Mouse (Mus musculus) liver, postnatal 0 days (tissue): ENCODE data around the gene Utrn. TPM values are rescaled to one million over a fixed set of nuclear protein-coding genes. Genes with fewer than 3 reads are reported as not detected.

Experiments used
- ATAC-seq: fragments of 200-750 bp; cut with Nextera tagmentation; 2 replicates; pipeline ENCODE4 v1.8.0; 2017; ENCODE audit warnings: mild to moderate bottlenecking, moderate library complexity
- DNase-seq: peaks from one replicate; pipeline ENCODE4 v3.0.0-alpha.2; 2016
- H3K27ac ChIP-seq: fragments of 300-500 bp; sonication (generic); 2 replicates; pipeline ENCODE4 v1.5.1; 2014; ENCODE audit warnings: antibody characterized with exemption, moderate library complexity, mild to moderate bottlenecking, low read depth
- H3K27me3 ChIP-seq: fragments of 300-500 bp; sonication (generic); 2 replicates; pipeline ENCODE4 v1.6.1; 2014; ENCODE audit warnings: low read length, control low read depth, mixed read lengths; ENCODE audit not compliant: insufficient read depth
- H3K36me3 ChIP-seq: fragments of 300-500 bp; sonication (generic); replicated peaks from 2 replicates; pipeline ENCODE4 v1.6.1; 2014; ENCODE audit warnings: mild to moderate bottlenecking, control low read depth, low read length, moderate library complexity, mixed read lengths; ENCODE audit not compliant: insufficient read depth
- H3K4me1 ChIP-seq: fragments of 300-500 bp; sonication (generic); 2 replicates; pipeline ENCODE4 v1.6.1; 2014; ENCODE audit warnings: antibody characterized with exemption, mild to moderate bottlenecking, control low read depth; ENCODE audit not compliant: insufficient read depth
- H3K4me2 ChIP-seq: fragments of 300-500 bp; sonication (generic); 2 replicates; pipeline ENCODE4 v1.6.1; 2014; ENCODE audit warnings: low read depth, mild to moderate bottlenecking, low read length, moderate library complexity, mixed read lengths
- H3K4me3 ChIP-seq: fragments of 300-500 bp; sonication (generic); 2 replicates; pipeline ENCODE4 v1.5.1; 2014; ENCODE audit warnings: low read depth, low read length
- H3K9ac ChIP-seq: fragments of 300-500 bp; sonication (generic); replicated peaks from 2 replicates; pipeline ENCODE4 v1.6.1; 2014; ENCODE audit warnings: mild to moderate bottlenecking, moderate library complexity
- H3K9me3 ChIP-seq: fragments of 300-500 bp; sonication (generic); 2 replicates; pipeline ENCODE4 v1.6.1; 2016; ENCODE audit warnings: mild to moderate bottlenecking, control low read depth, low read length, mixed read lengths
- CTCF ChIP-seq: sonication (generic); IDR thresholded peaks from 2 replicates; pipeline ENCODE4 v1.5.1; 2016; ENCODE audit warnings: antibody characterized with exemption, low read depth
- EP300 ChIP-seq: IDR thresholded peaks from 2 replicates; pipeline ENCODE4 v1.6.1; 2016; ENCODE audit warnings: antibody characterized with exemption, low read depth, mild to moderate bottlenecking
- WGBS: fragments of 180-500 bp; shearing (Covaris S2); extraction: QIAGEN DNeasy Blood & Tissue Kit; methylation state at CpG from one replicate; pipeline ENCODE4 v1.1.7; 2014; ENCODE audit not compliant: insufficient replicate concordance; 5-methylcytosine and 5-hydroxymethylcytosine counted together
- polyA plus RNA-seq: library from polyadenylated mRNA; unstranded; fragments of >200 nt; fragmentation: Nextera tagmentation; extraction: Ambion mirVana; gene quantifications from 2 replicates; pipeline ENCODE4 v1.2.1, GENCODE M21; 2015

The Utrn gene
- polyA plus RNA-seq, 1 experiment from 2014 or later = 9.7 TPM

GRCm38 (mm10) chr10:12696704-12697103 lies 172.5 kb downstream of the Utrn start:
- WGBS = 78% methylated on average over 6 of the region's 6 CpGs

GRCm38 (mm10) chr10:12694774-12695173 lies 174.4 kb downstream of the Utrn start:
- peak; percentile 29; the same call in 1 of the 2 replicates for ATAC-seq
- no peaks in the 10 kb centered on the region for H3K27me3 ChIP-seq
- no peak overlapping the region for H3K9ac ChIP-seq
- 58% methylated on average over 6 of the region's 6 CpGs for WGBS
- H3K36me3 ChIP-seq = peaks cover 12% of the 10 kb centered on the region
- H3K27ac ChIP-seq = no peak overlapping the region
- H3K4me2 ChIP-seq = no peak overlapping the region
- no peak overlapping the region for H3K4me3 ChIP-seq
- TF ChIP-seq CTCF (no peak), EP300 (no peak)
- H3K9me3 ChIP-seq = no peaks in the 10 kb centered on the region
- H3K4me1 ChIP-seq = no peaks in the 10 kb centered on the region
- DNase-seq = no peak

More at GRCm38 (mm10) chr10:12696704-12697103, 172.5 kb downstream of the Utrn start:
- no peak overlapping the region for H3K27ac ChIP-seq
- DNase-seq = no peak
- no peaks in the 10 kb centered on the region for H3K9me3 ChIP-seq
- H3K4me1 ChIP-seq = no peaks in the 10 kb centered on the region
- H3K4me2 ChIP-seq = no peak overlapping the region
- H3K4me3 ChIP-seq = no peak overlapping the region
- H3K27me3 ChIP-seq = no peaks in the 10 kb centered on the region
- H3K36me3 ChIP-seq = peaks cover 12% of the 10 kb centered on the region
- TF ChIP-seq CTCF = no peak
- TF ChIP-seq EP300 = no peak
- ATAC-seq = no peak
- H3K9ac ChIP-seq = no peak overlapping the region

- ATAC-seq (peak; percentile 29; the same call in 1 of the 2 replicates), DNase-seq (peak; percentile 71)
- no peak overlapping the region for H3K9ac ChIP-seq
- no peaks in the 10 kb centered on the region for H3K27me3 ChIP-seq
- no peak overlapping the region for H3K4me2 ChIP-seq
- TF ChIP-seq CTCF = peak; percentile 79
- TF ChIP-seq EP300 = no peak
- H3K27ac ChIP-seq = no peak overlapping the region
- 18% methylated on average over 5 of the region's 5 CpGs for WGBS
- H3K9me3 ChIP-seq = no peaks in the 10 kb centered on the region
- peaks cover 6% of the 10 kb centered on the region for H3K36me3 ChIP-seq
- H3K4me1 ChIP-seq = no peaks in the 10 kb centered on the region
- H3K4me3 ChIP-seq = no peak overlapping the region
Observed at GRCm38 (mm10) chr10:12690601-12691000, 178.6 kb downstream of the Utrn start.

- H3K9ac ChIP-seq = no peak overlapping the region
- H3K4me3 ChIP-seq = no peak overlapping the region
- DNase-seq (no peak), ATAC-seq (no peak)
- no peaks in the 10 kb centered on the region for H3K27me3 ChIP-seq
- no peaks in the 10 kb centered on the region for H3K4me1 ChIP-seq
- no peaks in the 10 kb centered on the region for H3K9me3 ChIP-seq
- no peak overlapping the region for H3K27ac ChIP-seq
- TF ChIP-seq CTCF (no peak), EP300 (no peak)
- H3K36me3 ChIP-seq = peaks cover 29% of the 10 kb centered on the region
- H3K4me2 ChIP-seq = no peak overlapping the region
Observed at GRCm38 (mm10) chr10:12685683-12686082, 183.5 kb downstream of the Utrn start.

GRCm38 (mm10) chr10:12684018-12684417 lies 185.1 kb downstream of the Utrn start:
- Histone ChIP-seq H3K27ac (no peak overlapping the region), H3K9ac (no peak overlapping the region), H3K36me3 (peaks cover 33% of the 10 kb centered on the region), H3K4me3 (no peak overlapping the region), H3K4me2 (no peak overlapping the region), H3K27me3 (no peaks in the 10 kb centered on the region), H3K4me1 (no peaks in the 10 kb centered on the region), H3K9me3 (no peaks in the 10 kb centered on the region)
- DNase-seq (no peak), ATAC-seq (no peak)
- no peak for TF ChIP-seq CTCF
- TF ChIP-seq EP300 = no peak
- 79% methylated on average over 3 of the region's 3 CpGs for WGBS

GRCm38 (mm10) chr10:12673309-12673708 lies 195.9 kb downstream of the Utrn start:
- H3K27ac ChIP-seq = no peak overlapping the region
- H3K4me2 ChIP-seq = no peak overlapping the region
- H3K9me3 ChIP-seq = no peaks in the 10 kb centered on the region
- DNase-seq (no peak), ATAC-seq (no peak)
- no peak overlapping the region for H3K9ac ChIP-seq
- 87% methylated on average over 5 of the region's 5 CpGs for WGBS
- H3K4me3 ChIP-seq = no peak overlapping the region
- no peaks in the 10 kb centered on the region for H3K27me3 ChIP-seq
- H3K4me1 ChIP-seq = no peaks in the 10 kb centered on the region
- TF ChIP-seq EP300 (no peak), CTCF (no peak)
- peaks cover 20% of the 10 kb centered on the region for H3K36me3 ChIP-seq

GRCm38 (mm10) chr10:12671608-12672007 lies 197.6 kb downstream of the Utrn start:
- Histone ChIP-seq H3K36me3 (peaks cover 23% of the 10 kb centered on the region), H3K4me3 (no peak overlapping the region), H3K27ac (no peak overlapping the region), H3K27me3 (no peaks in the 10 kb centered on the region), H3K4me1 (no peaks in the 10 kb centered on the region), H3K9me3 (no peaks in the 10 kb centered on the region), H3K9ac (no peak overlapping the region), H3K4me2 (no peak overlapping the region)
- 91% methylated on average over 9 of the region's 9 CpGs for WGBS
- no peak for ATAC-seq
- no peak for TF ChIP-seq CTCF
- TF ChIP-seq EP300 = no peak
- DNase-seq = no peak
